ENCODE assay signal across 8 mouse cellular contexts in the genomic region with DNA sequence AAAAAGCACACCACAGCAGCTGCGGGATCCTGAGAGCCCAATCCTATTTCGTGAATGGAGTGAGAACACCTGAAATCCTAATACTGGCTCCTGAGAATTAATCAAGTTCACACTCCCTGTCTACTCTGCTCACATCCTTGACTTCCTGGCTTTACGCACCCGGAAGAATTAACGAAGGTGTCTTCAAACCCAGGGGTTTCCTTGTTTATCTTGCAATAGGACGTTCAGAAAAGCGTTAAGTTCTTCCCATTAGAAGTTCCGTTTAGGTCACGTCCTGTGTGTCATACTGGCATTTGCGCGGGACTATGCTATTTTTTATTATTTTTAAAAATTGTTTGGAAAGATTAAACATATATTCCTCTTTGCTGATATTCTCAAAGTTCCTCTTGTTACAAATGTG. TPM values are rescaled to one million over a fixed set of nuclear protein-coding genes. Genes with fewer than 3 reads are reported as not detected.
DNase-seq lines count a peak whose midpoint lies in the region; ATAC-seq lines count a peak whose summit lies in the region.

No protein-coding gene starts in this region.

- no peak overlapping the region for H3K27ac ChIP-seq in lung, embryonic 15.5 days
- H3K27ac ChIP-seq in embryonic facial prominence, embryonic 15.5 days (replicated peaks): peak overlapping the region; percentile 71
- H3K27ac ChIP-seq in limb, embryonic 12.5 days: no peak overlapping the region
- peak overlapping the region; percentile 67 for H3K27ac ChIP-seq in neural tube, embryonic 13.5 days (replicated peaks)

- ATAC-seq in lung, embryonic 15.5 days (ENCODE audit: borderline replicate concordance, extremely low read depth, low FRiP score, low TSS enrichment): peak; percentile 9; the same call in 1 of the 2 replicates
- no peak for ATAC-seq in embryonic facial prominence, embryonic 15.5 days (ENCODE audit: insufficient number of reproducible peaks, low FRiP score, low TSS enrichment, low read depth)
- peak; percentile 5; the same call in 1 of the 2 replicates for ATAC-seq in limb, embryonic 12.5 days (ENCODE audit: insufficient number of reproducible peaks, insufficient read depth, low FRiP score, low TSS enrichment, low read depth)
- ATAC-seq in neural tube, embryonic 13.5 days (ENCODE audit: low read depth): no peak
- ATAC-seq in cerebellum, adult (ENCODE audit: insufficient number of reproducible peaks, low FRiP score, low TSS enrichment): no peak

- peaks cover 18% of the 10 kb centered on the region for H3K4me1 ChIP-seq in lung, embryonic 15.5 days
- H3K4me1 ChIP-seq in embryonic facial prominence, embryonic 15.5 days: peaks cover 18% of the 10 kb centered on the region; the same call in 1 of the 2 replicates
- H3K4me1 ChIP-seq in limb, embryonic 12.5 days (replicated peaks): peaks cover 22% of the 10 kb centered on the region
- H3K4me1 ChIP-seq in neural tube, embryonic 13.5 days (replicated peaks): peaks cover 37% of the 10 kb centered on the region

- no peaks in the 10 kb centered on the region for H3K27me3 ChIP-seq in lung, embryonic 15.5 days
- no peaks in the 10 kb centered on the region for H3K27me3 ChIP-seq in embryonic facial prominence, embryonic 15.5 days
- no peaks in the 10 kb centered on the region for H3K27me3 ChIP-seq in limb, embryonic 12.5 days
- H3K27me3 ChIP-seq in neural tube, embryonic 13.5 days: peaks cover 5% of the 10 kb centered on the region; the same call in 1 of the 2 replicates

- H3K9ac ChIP-seq in lung, embryonic 15.5 days: peak overlapping the region; percentile 28; the same call in 1 of the 2 replicates
- H3K9ac ChIP-seq in embryonic facial prominence, embryonic 15.5 days: peak overlapping the region; percentile 21; the same call in 1 of the 2 replicates
- no peak overlapping the region for H3K9ac ChIP-seq in limb, embryonic 12.5 days (replicated peaks)
- peak overlapping the region; percentile 65 for H3K9ac ChIP-seq in neural tube, embryonic 13.5 days

- 1% methylated on average over 11 of the region's 11 CpGs for WGBS in lung, embryonic 15.5 days
- WGBS in embryonic facial prominence, embryonic 15.5 days: 3% methylated on average over 11 of the region's 11 CpGs
- 5% methylated on average over 11 of the region's 11 CpGs for WGBS in limb, embryonic 12.5 days
- 4% methylated on average over 11 of the region's 11 CpGs for WGBS in neural tube, embryonic 13.5 days

- H3K4me2 ChIP-seq in lung, embryonic 15.5 days: peak overlapping the region; percentile 75
- peak overlapping the region; percentile 77 for H3K4me2 ChIP-seq in embryonic facial prominence, embryonic 15.5 days (replicated peaks)
- peak overlapping the region; percentile 73 for H3K4me2 ChIP-seq in limb, embryonic 12.5 days
- peak overlapping the region; percentile 69 for H3K4me2 ChIP-seq in neural tube, embryonic 13.5 days

- no peaks in the 10 kb centered on the region for H3K36me3 ChIP-seq in lung, embryonic 15.5 days
- H3K36me3 ChIP-seq in embryonic facial prominence, embryonic 15.5 days: no peaks in the 10 kb centered on the region
- no peaks in the 10 kb centered on the region for H3K36me3 ChIP-seq in limb, embryonic 12.5 days
- H3K36me3 ChIP-seq in neural tube, embryonic 13.5 days: no peaks in the 10 kb centered on the region

- H3K9me3 ChIP-seq in lung, embryonic 15.5 days: no peaks in the 10 kb centered on the region
- H3K9me3 ChIP-seq in embryonic facial prominence, embryonic 15.5 days (replicated peaks): no peaks in the 10 kb centered on the region
- H3K9me3 ChIP-seq in limb, embryonic 12.5 days: no peaks in the 10 kb centered on the region
- no peaks in the 10 kb centered on the region for H3K9me3 ChIP-seq in neural tube, embryonic 13.5 days

- DNase-seq in lung, adult 18-20 months: no peak
- no peak for DNase-seq in gastrocnemius, postnatal 10 days
- no peak for DNase-seq in kidney, adult 18-20 months

- peak overlapping the region; percentile 97 for H3K4me3 ChIP-seq in lung, embryonic 15.5 days
- H3K4me3 ChIP-seq in embryonic facial prominence, embryonic 15.5 days (replicated peaks): peak overlapping the region; percentile 97
- H3K4me3 ChIP-seq in limb, embryonic 12.5 days (replicated peaks): peak overlapping the region; percentile 93
- peak overlapping the region; percentile 94 for H3K4me3 ChIP-seq in neural tube, embryonic 13.5 days

RNA-seq across cellular contexts. Expression of a gene that starts 0.7 kb away (rescaled TPM):
- polyA plus RNA-seq in lung, embryonic 15.5 days (2015; fragmentation: Nextera tagmentation; extraction: Ambion mirVana): 21.0 and 24.5 TPM in 2 replicates
- polyA plus RNA-seq in embryonic facial prominence, embryonic 15.5 days (2015; fragmentation: Nextera tagmentation; extraction: Ambion mirVana): 30.8 and 31.3 TPM in 2 replicates
- polyA plus RNA-seq in limb, embryonic 12.5 days (2016; fragmentation: Nextera tagmentation; extraction: Ambion mirVana): 21.2 and 23.3 TPM in 2 replicates
- polyA plus RNA-seq in neural tube, embryonic 13.5 days (2015; fragmentation: Nextera tagmentation; extraction: Ambion mirVana): 41.5 and 45.4 TPM in 2 replicates
- 10 to 100 TPM; 23.8 to 36.4 TPM for total RNA-seq in gastrocnemius, postnatal 10 days (2021)

RNA-seq across cellular contexts. Expression of a gene that starts 35.5 kb away (rescaled TPM):
- 231 and 246 TPM in 2 replicates for polyA plus RNA-seq in lung, embryonic 15.5 days (2015; fragmentation: Nextera tagmentation; extraction: Ambion mirVana)
- 234 and 236 TPM in 2 replicates for polyA plus RNA-seq in embryonic facial prominence, embryonic 15.5 days (2015; fragmentation: Nextera tagmentation; extraction: Ambion mirVana)
- 181 and 208 TPM in 2 replicates for polyA plus RNA-seq in limb, embryonic 12.5 days (2016; fragmentation: Nextera tagmentation; extraction: Ambion mirVana)
- 302 and 310 TPM in 2 replicates for polyA plus RNA-seq in neural tube, embryonic 13.5 days (2015; fragmentation: Nextera tagmentation; extraction: Ambion mirVana)
- 100 to 1,000 TPM; 176 to 185 TPM for total RNA-seq in gastrocnemius, postnatal 10 days (2021)

Comparison
In these comparisons a context has a peak if more than half of its experiments do, and no peak if none do; other contexts are left out.
1. ATAC-seq: peak in lung, embryonic 15.5 days (single experiment) and limb, embryonic 12.5 days (single experiment); none in embryonic facial prominence, embryonic 15.5 days (single experiment), neural tube, embryonic 13.5 days (single experiment) and cerebellum, adult (single experiment).
2. H3K27ac ChIP-seq: peak in embryonic facial prominence, embryonic 15.5 days (single experiment) and neural tube, embryonic 13.5 days (single experiment); none in lung, embryonic 15.5 days (single experiment) and limb, embryonic 12.5 days (single experiment).
3. Peak in every context shown above with its lines, with median percentiles within 50 percentile points of each other: H3K4me2 ChIP-seq and H3K4me3 ChIP-seq.